Mouse (Mus musculus): ENCODE measurements around the gene Rufy1.

DNA sequence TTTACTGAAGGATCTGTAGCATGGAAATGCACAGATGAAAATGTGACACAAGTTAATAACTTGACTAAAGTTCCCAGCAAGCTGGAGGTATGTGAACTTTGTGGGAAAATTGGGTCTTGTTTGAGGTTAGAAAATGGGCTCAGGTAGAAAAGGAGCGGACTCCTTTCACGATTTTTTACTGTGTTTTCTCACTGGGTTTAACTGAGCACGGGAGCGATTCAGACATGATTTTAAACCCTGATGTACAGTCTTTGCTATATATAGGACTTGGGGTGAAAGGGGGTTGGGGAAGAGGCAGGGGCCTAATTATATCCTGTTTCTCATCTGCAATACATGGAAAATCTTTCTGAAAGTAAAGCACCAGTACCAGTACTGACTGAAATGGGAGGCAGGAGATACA, 43.2 kb downstream of the Rufy1 start:
- TF ChIP-seq CTCF (IDR thresholded peaks at IDR 0.05; ENCODE audit: low read depth), result no peak
- TF ChIP-seq EP300 (IDR thresholded peaks at IDR 0.05; ENCODE audit: low read depth), result no peak

Data from liver, embryonic 14.5 days (tissue).